Mouse (Mus musculus) heart, adult 2 months (tissue): ENCODE data around the gene Atxn2.

Experiments used
- CTCF ChIP-seq: fragments of 200-600 bp; IDR thresholded peaks from 2 replicates; pipeline ENCODE4 v1.8.1; 2022; ENCODE audit warnings: antibody characterized with exemption, mild to moderate bottlenecking, moderate library complexity
- POLR2A ChIP-seq: fragments of 200-500 bp; IDR thresholded peaks from 2 replicates; pipeline ENCODE4 v1.6.1; 2011; ENCODE audit warnings: mild to moderate bottlenecking, low read depth, low read length, control low read depth; ENCODE audit not compliant: insufficient read depth

GRCm38 (mm10) chr5:121820657-121821056 lies 109.5 kb downstream of the Atxn2 start:
- TF ChIP-seq POLR2A, result no peak
- TF ChIP-seq CTCF, result no peak
